8 mouse cellular contexts compared by ENCODE assay signal in the genomic region with DNA sequence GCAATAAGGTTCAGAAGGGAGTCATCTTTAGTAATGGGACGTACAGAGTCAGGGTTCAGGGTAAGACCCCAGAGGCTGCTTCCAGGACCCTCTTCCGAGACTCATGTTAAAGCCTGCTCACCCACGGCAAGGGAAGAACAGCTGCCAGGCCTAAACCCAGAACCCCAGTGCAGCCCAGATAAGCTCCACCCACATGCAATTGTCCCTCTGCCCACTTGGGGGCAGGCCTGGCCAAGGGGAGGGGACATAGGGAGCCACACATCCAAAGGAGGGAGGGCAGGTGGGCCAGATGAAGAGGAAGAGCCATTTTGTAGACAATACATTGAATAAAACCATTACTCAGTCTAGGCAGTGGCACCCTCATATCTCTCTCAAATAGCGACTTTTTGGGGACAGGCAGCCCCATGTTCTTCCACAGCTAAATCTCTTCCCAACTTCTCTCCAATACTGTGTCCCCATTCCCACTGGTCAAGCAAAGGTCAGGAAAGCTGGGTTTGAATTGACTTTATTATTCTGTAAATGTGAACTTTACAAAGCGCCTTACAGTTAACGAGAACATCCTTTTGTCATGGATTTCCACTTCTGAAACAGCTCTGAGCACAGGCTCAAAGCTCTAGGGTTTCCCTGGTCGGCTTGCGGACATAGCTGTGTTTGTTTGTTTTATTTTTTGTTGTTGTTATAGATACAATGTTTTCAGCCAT. TPM values are rescaled to one million over a fixed set of nuclear protein-coding genes. Genes with fewer than 3 reads are reported as not detected.
DNase-seq lines count a peak whose midpoint lies in the region; ATAC-seq lines count a peak whose summit lies in the region.

No protein-coding gene starts in this region.

- no peaks in the 10 kb centered on the region for H3K36me3 ChIP-seq in embryonic facial prominence, embryonic 10.5 days (replicated peaks)
- no peaks in the 10 kb centered on the region for H3K36me3 ChIP-seq in kidney, embryonic 15.5 days
- no peaks in the 10 kb centered on the region for H3K36me3 ChIP-seq in liver, embryonic 15.5 days (replicated peaks)
- no peaks in the 10 kb centered on the region for H3K36me3 ChIP-seq in neural tube, embryonic 11.5 days (ENCODE audit: control insufficient read depth, insufficient read depth, low read length)
- H3K36me3 ChIP-seq in stomach, embryonic 16.5 days (ENCODE audit: control insufficient read depth, insufficient read depth, low read length): no peaks in the 10 kb centered on the region

- DNase-seq in A20 (ENCODE audit: low read depth, low spot score): peak; percentile 92
- peak; percentile 80 for DNase-seq in adrenal gland, postnatal 10 days
- DNase-seq in embryonic facial prominence, embryonic 10.5 days (ENCODE audit: low spot score): peak; percentile 81
- peak; percentile 42 to 51 for DNase-seq in heart, adult 9 months (ENCODE audit: low spot score in 2 of 2)
- peak; percentile 84 for DNase-seq in neural tube, embryonic 11.5 days (ENCODE audit: low spot score)

- H3K4me3 ChIP-seq in embryonic facial prominence, embryonic 10.5 days: no peak overlapping the region
- H3K4me3 ChIP-seq in kidney, embryonic 15.5 days (replicated peaks): no peak overlapping the region
- no peak overlapping the region for H3K4me3 ChIP-seq in liver, embryonic 15.5 days (replicated peaks)
- no peak overlapping the region for H3K4me3 ChIP-seq in neural tube, embryonic 11.5 days (ENCODE audit: low read depth, low read length)
- H3K4me3 ChIP-seq in stomach, embryonic 16.5 days (replicated peaks; ENCODE audit: low read length): no peak overlapping the region

- no peaks in the 10 kb centered on the region for H3K27me3 ChIP-seq in embryonic facial prominence, embryonic 10.5 days (replicated peaks; ENCODE audit: low read depth, poor library complexity, severe bottlenecking)
- no peaks in the 10 kb centered on the region for H3K27me3 ChIP-seq in kidney, embryonic 15.5 days
- peaks cover 6% of the 10 kb centered on the region; the same call in 1 of the 2 replicates for H3K27me3 ChIP-seq in liver, embryonic 15.5 days
- H3K27me3 ChIP-seq in neural tube, embryonic 11.5 days (ENCODE audit: control insufficient read depth, insufficient read depth, low read length): no peaks in the 10 kb centered on the region
- no peaks in the 10 kb centered on the region for H3K27me3 ChIP-seq in stomach, embryonic 16.5 days (ENCODE audit: control insufficient read depth, insufficient read depth, low read length)

- H3K4me1 ChIP-seq in embryonic facial prominence, embryonic 10.5 days: peaks cover 26% of the 10 kb centered on the region
- H3K4me1 ChIP-seq in kidney, embryonic 15.5 days: peaks cover 26% of the 10 kb centered on the region
- H3K4me1 ChIP-seq in liver, embryonic 15.5 days (replicated peaks): peaks cover 18% of the 10 kb centered on the region
- no peaks in the 10 kb centered on the region for H3K4me1 ChIP-seq in neural tube, embryonic 11.5 days (ENCODE audit: control insufficient read depth, insufficient read depth, low read length)
- no peaks in the 10 kb centered on the region for H3K4me1 ChIP-seq in stomach, embryonic 16.5 days (ENCODE audit: control insufficient read depth, insufficient read depth, low read length)

- H3K9ac ChIP-seq in kidney, embryonic 15.5 days: no peak overlapping the region
- H3K9ac ChIP-seq in liver, embryonic 15.5 days: no peak overlapping the region
- no peak overlapping the region for H3K9ac ChIP-seq in neural tube, embryonic 11.5 days (ENCODE audit: low read length)
- no peak overlapping the region for H3K9ac ChIP-seq in stomach, embryonic 16.5 days (ENCODE audit: low read length)

- H3K27ac ChIP-seq in embryonic facial prominence, embryonic 10.5 days (replicated peaks): no peak overlapping the region
- H3K27ac ChIP-seq in kidney, embryonic 15.5 days: peak overlapping the region; percentile 46
- no peak overlapping the region for H3K27ac ChIP-seq in liver, embryonic 15.5 days (replicated peaks)
- H3K27ac ChIP-seq in neural tube, embryonic 11.5 days (ENCODE audit: low read depth, low read length): no peak overlapping the region
- H3K27ac ChIP-seq in stomach, embryonic 16.5 days (ENCODE audit: low read length): peak overlapping the region; percentile 21; the same call in 1 of the 2 replicates

- no peak overlapping the region for H3K4me2 ChIP-seq in kidney, embryonic 15.5 days
- no peak overlapping the region for H3K4me2 ChIP-seq in liver, embryonic 15.5 days
- no peak overlapping the region for H3K4me2 ChIP-seq in neural tube, embryonic 11.5 days (ENCODE audit: low read depth)
- no peak overlapping the region for H3K4me2 ChIP-seq in stomach, embryonic 16.5 days (ENCODE audit: low read depth, low read length)

- no peaks in the 10 kb centered on the region for H3K9me3 ChIP-seq in embryonic facial prominence, embryonic 10.5 days
- no peaks in the 10 kb centered on the region for H3K9me3 ChIP-seq in kidney, embryonic 15.5 days (replicated peaks)
- H3K9me3 ChIP-seq in liver, embryonic 15.5 days (replicated peaks): no peaks in the 10 kb centered on the region
- H3K9me3 ChIP-seq in neural tube, embryonic 11.5 days (ENCODE audit: control insufficient read depth, low read length): no peaks in the 10 kb centered on the region
- H3K9me3 ChIP-seq in stomach, embryonic 16.5 days (replicated peaks; ENCODE audit: control insufficient read depth, low read length): no peaks in the 10 kb centered on the region

- WGBS in embryonic facial prominence, embryonic 10.5 days: 39% methylated on average over 8 of the region's 8 CpGs
- 30% methylated on average over 8 of the region's 8 CpGs for WGBS in kidney, embryonic 15.5 days
- 44% methylated on average over 8 of the region's 8 CpGs for WGBS in liver, embryonic 15.5 days (ENCODE audit: insufficient replicate concordance)
- WGBS in neural tube, embryonic 11.5 days: 34% methylated on average over 8 of the region's 8 CpGs
- WGBS in stomach, embryonic 16.5 days: 45% methylated on average over 8 of the region's 8 CpGs

- ATAC-seq in kidney, embryonic 15.5 days (replicated peaks; ENCODE audit: low FRiP score): peak; percentile 61; the same call in 1 of the 2 replicates
- ATAC-seq in liver, embryonic 15.5 days (ENCODE audit: insufficient read depth): peak; percentile 72
- peak; percentile 72; the same call in 1 of the 2 replicates for ATAC-seq in neural tube, embryonic 11.5 days (ENCODE audit: insufficient read depth, low FRiP score, low TSS enrichment)
- ATAC-seq in stomach, embryonic 16.5 days (ENCODE audit: insufficient read depth, low FRiP score): peak; percentile 38; the same call in 1 of the 2 replicates

RNA-seq across cellular contexts. Expression of gene Ubac1, which starts 33.6 kb away (rescaled TPM):
- total RNA-seq in adrenal gland, postnatal 10 days (2021): 10 to 100 TPM; 50.5 to 77.3 TPM
- 94.9 and 95.9 TPM in 2 replicates for polyA plus RNA-seq in embryonic facial prominence, embryonic 10.5 days (2016; fragmentation: Nextera tagmentation; extraction: Ambion mirVana)
- polyA plus RNA-seq in kidney, embryonic 15.5 days (2015; fragmentation: Nextera tagmentation; extraction: Ambion mirVana): 89.8 and 94.5 TPM in 2 replicates
- 437 and 467 TPM in 2 replicates for polyA plus RNA-seq in liver, embryonic 15.5 days (2015; fragmentation: Nextera tagmentation; extraction: Ambion mirVana)
- 107 and 114 TPM in 2 replicates for polyA plus RNA-seq in neural tube, embryonic 11.5 days (2014; fragmentation: Nextera tagmentation; extraction: Ambion mirVana)
- 72.6 and 81.4 TPM in 2 replicates for polyA plus RNA-seq in stomach, embryonic 16.5 days (2015; fragmentation: Nextera tagmentation; extraction: Ambion mirVana)

Comparison
In these comparisons a context has a peak if more than half of its experiments do, and no peak if none do; other contexts are left out.
1. H3K27ac ChIP-seq: peak in kidney, embryonic 15.5 days (single experiment) and stomach, embryonic 16.5 days (single experiment); none in embryonic facial prominence, embryonic 10.5 days (single experiment), liver, embryonic 15.5 days (single experiment) and neural tube, embryonic 11.5 days (single experiment).
2. Peak in every context shown above with its lines, with median percentiles within 50 percentile points of each other: DNase-seq and ATAC-seq.